Mouse (Mus musculus): ENCODE data around the gene 1600014C10Rik.
A peak's percentile ranks its signal among the peaks of the same experiment; 100 is the strongest.

The 1600014C10Rik gene

GRCm38 (mm10) chr7:38184418-38184745 lies 1.4 kb downstream of the 1600014C10Rik start:
- no peak for DNase-seq (ENCODE audit: low spot score)

GRCm38 (mm10) chr7:38184786-38185185 lies 1.8 kb downstream of the 1600014C10Rik start:
- no peak for DNase-seq (ENCODE audit: low spot score)

GRCm38 (mm10) chr7:38186861-38187260 lies 3.8 kb downstream of the 1600014C10Rik start:
- no peak for DNase-seq (ENCODE audit: low spot score)

GRCm38 (mm10) chr7:38187796-38188195 lies 4.8 kb downstream of the 1600014C10Rik start:
- DNase-seq (ENCODE audit: low spot score): no peak

- no peak for DNase-seq (ENCODE audit: low spot score)
Observed at GRCm38 (mm10) chr7:38188281-38189075, 5.5 kb downstream of the 1600014C10Rik start.

- DNase-seq (ENCODE audit: low spot score): peak; percentile 51
Observed at GRCm38 (mm10) chr7:38189136-38189982, 6.3 kb downstream of the 1600014C10Rik start.

- DNase-seq (ENCODE audit: low spot score): no peak
Observed at GRCm38 (mm10) chr7:38190056-38190835, 7.2 kb downstream of the 1600014C10Rik start.

- DNase-seq (ENCODE audit: low spot score): no peak
Observed at GRCm38 (mm10) chr7:38191146-38191545, 8.1 kb downstream of the 1600014C10Rik start.

GRCm38 (mm10) chr7:38191571-38191970 lies 8.6 kb downstream of the 1600014C10Rik start:
- no peak for DNase-seq (ENCODE audit: low spot score)

- no peak for DNase-seq (ENCODE audit: low spot score)
Observed at GRCm38 (mm10) chr7:38199907-38200605, 17.0 kb downstream of the 1600014C10Rik start.

- peak; percentile 87 for DNase-seq (ENCODE audit: low spot score)
Observed at GRCm38 (mm10) chr7:38200606-38201289, 17.7 kb downstream of the 1600014C10Rik start.

- DNase-seq (ENCODE audit: low spot score): no peak
Observed at GRCm38 (mm10) chr7:38201290-38201658, 18.3 kb downstream of the 1600014C10Rik start.

GRCm38 (mm10) chr7:38204314-38204713 lies 21.3 kb downstream of the 1600014C10Rik start:
- DNase-seq (ENCODE audit: low spot score): no peak

- DNase-seq (ENCODE audit: low spot score): no peak
Observed at GRCm38 (mm10) chr7:38205801-38206200, 22.8 kb downstream of the 1600014C10Rik start.

- DNase-seq (ENCODE audit: low spot score): no peak
Observed at GRCm38 (mm10) chr7:38206564-38206963, 23.5 kb downstream of the 1600014C10Rik start.

- no peak for DNase-seq (ENCODE audit: low spot score)
Observed at GRCm38 (mm10) chr7:38208969-38209368, 26.0 kb downstream of the 1600014C10Rik start.

- no peak for DNase-seq (ENCODE audit: low spot score)
Observed at GRCm38 (mm10) chr7:38209478-38210152, 26.6 kb downstream of the 1600014C10Rik start.

- DNase-seq (ENCODE audit: low spot score): no peak
Observed at GRCm38 (mm10) chr7:38212651-38213062, 29.6 kb downstream of the 1600014C10Rik start.

- DNase-seq (ENCODE audit: low spot score): no peak
Observed at GRCm38 (mm10) chr7:38214473-38215214, 31.6 kb downstream of the 1600014C10Rik start.

- DNase-seq (ENCODE audit: low spot score): no peak
Observed at GRCm38 (mm10) chr7:38215281-38215680, 32.3 kb downstream of the 1600014C10Rik start.

All from layer of hippocampus, adult 11-12 months (tissue).